Mouse (Mus musculus): ENCODE measurements around the gene Tmie.

GRCm38 (mm10) chr9:110887388-110888303, 7.7 kb upstream of the Tmie start:
- no peak for TF ChIP-seq CTCF (IDR thresholded peaks at IDR 0.05; ENCODE audit: extremely low read depth, insufficient read depth, low read length)
- TF ChIP-seq POLR2A (IDR thresholded peaks at IDR 0.05; ENCODE audit: extremely low read depth, insufficient read depth, low read length): no peak
